Mouse (Mus musculus) frontal cortex, postnatal 36 days (tissue): ENCODE data around the gene Nell2.

ENCODE experiments used
- DNase-seq, 2 experiments: peaks; one replicate each; pipeline ENCODE4 v3.0.0; 2022; ENCODE audit warnings: low spot score in 2 of 2

Nell2 gene

DNA sequence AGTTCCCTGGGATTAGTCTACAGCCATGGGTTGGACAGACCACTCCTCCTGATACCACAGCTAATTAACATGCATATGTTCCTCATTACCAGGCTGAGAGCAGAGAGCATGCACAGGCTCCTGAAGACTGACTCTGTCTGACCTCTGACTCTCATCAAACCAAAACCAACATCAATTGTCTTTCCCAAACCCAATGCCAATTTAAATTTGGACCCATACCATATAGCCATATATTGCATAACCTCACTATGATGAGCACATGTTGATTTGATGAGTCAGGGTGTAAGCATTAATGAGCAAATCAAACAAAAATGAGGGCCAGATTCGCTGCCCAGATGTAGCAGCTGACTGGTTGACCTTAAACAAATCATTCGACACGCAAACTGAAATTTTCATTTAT, 51.9 kb downstream of the Nell2 start:
- DNase-seq, result no peak

DNA sequence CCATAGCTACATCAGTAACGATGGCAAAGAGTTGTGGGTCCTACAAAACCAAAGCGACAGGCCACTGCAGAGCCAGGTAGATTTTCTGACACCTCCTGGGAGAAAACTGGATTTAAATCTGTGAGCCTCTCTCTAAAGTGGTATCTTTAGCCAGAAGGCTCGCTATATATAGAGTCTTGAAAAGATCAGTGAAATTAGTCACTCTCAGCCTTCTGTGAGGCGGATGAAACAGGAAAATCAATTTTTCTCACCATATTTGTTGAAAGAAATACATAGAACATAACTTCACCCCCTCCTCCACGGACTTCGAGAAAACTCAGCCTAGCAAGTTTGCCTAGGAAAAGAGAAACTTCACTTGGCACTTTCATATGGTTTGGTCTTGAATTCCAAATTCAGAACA, 54.4 kb downstream of the Nell2 start:
- peak in 1 of 2 experiments; percentile 65 for DNase-seq

DNA sequence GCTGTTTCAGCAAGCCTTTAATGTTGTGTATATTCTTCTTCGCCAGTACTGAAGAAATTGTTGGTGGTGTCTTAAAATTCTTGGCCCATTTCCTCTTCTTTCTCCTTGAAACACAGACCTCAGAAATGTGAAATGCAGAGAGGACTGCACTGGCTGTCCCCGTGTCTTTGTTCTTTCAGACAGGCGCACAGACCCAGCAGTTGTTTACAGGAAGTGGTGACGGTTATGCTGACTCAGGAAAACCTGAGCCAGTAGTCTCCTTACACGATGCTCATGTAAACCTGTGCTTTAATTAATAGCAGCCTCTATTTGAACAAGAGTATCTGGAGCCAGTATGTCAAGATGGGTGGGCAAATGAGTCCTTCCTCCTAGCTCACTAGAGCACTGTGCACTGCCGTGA, 61.2 kb downstream of the Nell2 start:
- no peak for DNase-seq

DNA sequence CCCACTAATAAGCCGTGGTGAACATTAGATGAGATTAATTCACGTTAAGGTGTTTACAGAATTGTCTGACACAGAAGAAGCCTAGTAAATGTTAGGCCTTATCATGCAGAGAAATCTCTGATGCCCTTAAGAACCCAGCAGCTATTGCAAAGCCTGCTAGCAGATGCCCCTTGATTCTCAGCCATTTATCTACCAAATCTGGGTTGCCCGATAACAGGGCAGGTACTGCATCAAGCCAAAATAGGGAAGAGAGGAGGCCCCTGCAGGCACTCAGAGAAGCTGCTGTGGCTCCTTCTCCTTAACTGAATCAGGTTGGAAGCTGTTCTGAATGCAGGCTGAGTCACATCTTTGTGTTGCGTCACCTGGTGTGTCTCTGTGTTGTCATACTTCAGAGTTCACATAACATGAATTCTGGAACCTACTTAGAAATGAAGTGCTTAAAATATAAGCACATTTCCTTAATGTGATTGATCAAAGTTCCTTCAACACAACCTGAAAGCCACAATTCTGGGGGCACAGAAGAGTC, 68.3 kb downstream of the Nell2 start:
- no peak for DNase-seq

DNA sequence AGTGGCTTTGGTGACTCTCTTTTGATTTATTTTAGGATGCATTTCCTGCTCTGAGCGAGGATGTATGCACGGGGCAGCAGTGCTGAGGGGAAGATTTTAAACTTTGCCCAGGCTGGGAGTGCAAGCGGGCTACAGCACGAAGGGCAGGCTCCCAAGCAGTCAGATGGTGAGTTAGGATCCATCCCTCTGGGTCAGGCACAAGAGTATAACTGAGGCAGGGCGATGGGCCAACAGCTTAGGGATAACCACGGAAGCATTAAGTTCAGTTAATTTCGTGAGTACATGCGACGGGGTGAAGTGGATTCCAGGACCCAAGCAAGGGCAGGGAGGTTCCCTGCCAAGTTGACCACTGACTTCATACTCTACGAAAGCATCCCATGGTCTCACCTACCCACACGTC, 83.8 kb downstream of the Nell2 start:
- DNase-seq, result no peak

DNA sequence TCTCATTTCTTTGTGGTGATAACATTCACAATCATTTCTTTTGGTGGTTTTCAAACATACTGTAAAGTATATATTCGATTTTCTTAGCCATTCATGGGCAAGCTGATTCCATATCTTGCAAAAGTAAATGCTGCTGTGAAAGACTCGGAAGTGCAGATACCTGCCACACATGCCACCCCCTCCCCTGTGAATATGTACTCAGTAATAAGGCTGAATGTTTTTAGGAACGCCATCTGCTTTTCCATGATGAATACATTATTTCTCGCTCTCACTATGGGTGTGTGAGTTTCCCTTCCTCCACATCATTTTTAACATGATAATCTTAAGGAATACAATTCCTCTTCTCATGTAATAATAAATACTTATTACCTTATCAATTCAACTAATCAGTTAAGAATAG, 90.6 kb downstream of the Nell2 start:
- no peak for DNase-seq

DNA sequence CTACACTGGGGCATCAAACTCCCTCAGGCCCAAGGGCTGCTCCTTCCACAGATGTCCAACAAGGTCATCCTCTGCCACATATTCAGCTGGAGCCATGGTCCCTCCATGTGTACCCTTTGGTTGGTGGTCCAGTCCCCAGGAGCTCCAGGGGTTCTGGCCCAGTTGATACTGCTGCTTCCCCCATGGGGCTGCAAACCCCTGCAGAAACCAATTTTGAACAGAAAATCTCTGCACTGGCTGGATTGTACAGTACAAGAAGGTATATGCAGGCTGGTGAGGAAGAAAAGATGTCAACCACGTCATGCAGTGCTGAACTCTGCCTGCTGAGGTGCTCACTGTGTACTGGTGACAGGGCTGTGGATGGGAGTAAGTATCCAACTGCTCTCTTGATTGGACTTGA, 92.1 kb downstream of the Nell2 start:
- DNase-seq, result no peak

DNA sequence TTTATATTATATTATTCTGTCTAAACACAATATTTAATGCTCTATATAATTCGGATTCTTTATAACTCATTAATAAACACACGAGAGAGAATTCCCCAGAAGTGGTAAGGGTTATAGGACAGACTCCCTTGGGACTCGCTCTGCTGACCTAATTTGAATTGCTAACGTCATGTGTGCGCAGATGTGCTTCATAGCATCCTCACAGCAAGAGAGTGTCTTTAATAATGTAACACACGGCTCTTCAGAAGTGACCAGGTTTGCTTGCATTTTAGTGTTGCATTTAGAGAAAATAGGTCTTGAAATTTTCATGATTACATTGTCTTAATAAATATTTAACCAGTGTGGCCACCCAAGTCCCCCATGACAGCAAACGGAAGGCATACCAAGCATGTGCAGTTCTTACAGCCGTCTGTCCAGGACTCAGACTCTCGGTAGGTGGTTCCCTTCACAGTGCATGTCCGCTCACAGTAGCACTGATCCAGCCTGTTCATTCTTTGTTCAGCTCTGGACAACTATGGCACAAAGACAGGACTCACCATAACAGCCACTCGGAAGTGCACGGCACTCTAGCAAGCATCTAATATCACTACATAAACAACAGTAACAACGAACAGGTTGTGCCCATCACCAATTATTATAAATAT, 97.1 kb downstream of the Nell2 start:
- no peak for DNase-seq

DNA sequence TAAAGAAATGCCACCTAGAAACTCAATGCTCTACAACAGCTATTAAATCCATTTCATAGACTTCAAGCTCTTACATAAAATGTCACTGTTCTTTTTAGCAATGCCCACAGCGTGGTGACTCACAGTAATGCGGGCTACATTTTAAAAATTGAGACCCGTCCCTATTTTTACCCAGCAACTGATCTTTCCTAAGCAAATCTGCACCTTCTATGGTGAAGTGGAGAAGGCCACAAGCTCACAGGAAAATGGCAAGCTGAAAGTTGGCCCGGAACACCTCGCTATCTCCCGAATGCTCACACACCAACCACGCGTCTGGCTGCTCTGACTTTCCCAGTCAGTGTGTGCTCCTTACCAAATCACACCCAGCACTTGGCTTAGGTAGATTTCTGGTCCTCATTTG, 98.4 kb downstream of the Nell2 start:
- DNase-seq, result peak; percentile 46 to 56

DNA sequence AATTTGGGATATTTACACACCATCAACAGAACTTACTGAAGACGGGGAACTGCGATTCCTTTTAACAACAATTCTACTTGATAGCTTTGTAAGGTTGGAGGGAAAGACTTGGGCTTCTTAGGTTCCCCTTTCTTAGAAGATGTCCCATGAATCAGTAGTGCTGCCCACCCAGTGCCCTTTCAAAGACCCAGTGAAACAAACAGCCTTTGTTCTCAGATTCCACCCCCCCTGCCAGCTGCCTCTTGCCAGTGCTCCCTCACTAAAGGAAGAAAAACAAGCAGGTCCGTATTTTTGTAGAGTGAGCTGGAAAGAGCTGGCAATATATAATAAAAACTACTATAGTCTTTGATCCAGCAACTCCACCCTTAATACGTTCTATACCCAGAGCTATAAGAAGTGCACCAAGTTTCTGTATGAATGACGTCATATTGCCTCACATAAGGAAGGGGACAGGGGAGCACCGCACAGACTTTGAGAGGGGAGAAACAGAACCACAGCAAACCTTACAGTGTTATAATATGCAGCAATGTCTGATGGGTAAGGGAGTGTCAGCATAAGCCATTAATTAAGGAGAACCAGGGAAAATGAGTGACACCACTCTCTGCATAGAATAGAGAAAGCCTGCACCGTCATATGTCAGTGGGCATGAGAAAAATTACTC, 100.2 kb downstream of the Nell2 start:
- no peak for DNase-seq

DNA sequence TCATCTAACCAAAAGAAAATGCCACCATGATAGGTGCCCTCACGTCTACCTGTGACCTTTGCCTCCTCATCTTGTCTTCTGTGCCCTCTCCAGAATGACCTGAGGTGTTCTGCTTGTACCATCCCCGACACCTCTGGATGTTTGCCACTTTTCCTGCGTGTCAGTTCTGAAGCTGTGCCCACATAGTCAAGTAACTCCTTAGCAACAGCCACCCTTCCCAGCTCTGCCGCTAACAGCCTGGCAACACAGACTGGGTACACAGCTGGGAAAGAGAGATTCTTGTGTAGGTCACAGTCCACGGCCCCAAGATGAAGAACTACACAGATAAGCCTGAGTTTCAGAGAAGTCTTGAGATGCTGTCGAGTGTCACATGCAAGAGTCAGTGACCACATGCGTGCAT, 103.3 kb downstream of the Nell2 start:
- no peak for DNase-seq

DNA sequence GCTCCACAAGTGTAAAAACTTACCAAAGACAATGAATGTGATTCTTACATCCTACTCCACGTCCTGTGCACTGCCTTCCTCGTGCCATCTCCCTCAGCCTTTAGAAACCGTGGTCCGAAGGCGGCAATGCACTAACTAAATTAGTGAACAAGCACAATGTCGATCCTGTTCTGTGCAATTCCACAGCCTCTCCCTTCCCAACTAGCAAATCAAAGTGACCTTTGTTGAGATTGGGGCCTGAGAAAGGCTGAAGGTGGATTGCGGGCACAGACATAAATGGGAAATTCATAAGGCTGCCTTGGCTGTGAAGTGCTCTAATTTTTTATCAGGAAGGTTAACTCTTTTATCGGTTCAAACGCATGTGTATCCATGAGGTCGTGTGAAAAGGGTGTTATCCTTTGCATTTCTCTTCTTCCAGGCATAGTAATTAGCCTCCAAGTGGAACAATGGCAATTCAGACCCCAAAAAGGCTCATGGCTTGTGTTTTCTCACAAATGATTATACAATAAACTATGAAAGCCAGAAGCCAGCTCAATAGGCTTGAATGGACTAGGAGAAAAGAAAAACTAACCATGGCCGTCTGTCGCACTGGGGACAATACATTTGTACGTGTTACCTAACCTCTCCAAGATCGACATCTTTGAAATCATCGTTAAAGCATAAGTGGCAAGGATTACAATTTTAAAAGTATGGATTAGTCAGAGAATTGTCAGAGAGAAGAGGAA, 106.0 kb downstream of the Nell2 start:
- DNase-seq, result no peak

DNA sequence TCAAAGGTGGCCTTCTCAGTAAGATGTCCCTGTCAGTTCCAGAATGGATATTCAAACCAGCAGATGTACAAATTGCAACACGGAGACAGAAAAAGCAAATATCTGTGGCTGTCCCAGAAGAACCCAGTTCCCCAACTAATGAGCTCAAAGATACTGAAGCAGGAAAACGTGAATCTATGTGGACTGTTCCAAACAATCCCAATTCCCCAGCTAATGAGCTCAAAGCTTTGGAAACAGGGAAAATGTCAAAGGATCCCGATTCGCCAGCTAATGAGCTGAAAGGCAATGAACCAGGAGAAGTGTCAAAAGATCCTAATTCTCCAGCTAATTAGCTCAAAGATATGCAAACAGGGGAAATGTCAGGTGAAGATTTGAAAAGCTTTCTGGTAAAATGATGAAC, 109.7 kb downstream of the Nell2 start:
- DNase-seq, result no peak

DNA sequence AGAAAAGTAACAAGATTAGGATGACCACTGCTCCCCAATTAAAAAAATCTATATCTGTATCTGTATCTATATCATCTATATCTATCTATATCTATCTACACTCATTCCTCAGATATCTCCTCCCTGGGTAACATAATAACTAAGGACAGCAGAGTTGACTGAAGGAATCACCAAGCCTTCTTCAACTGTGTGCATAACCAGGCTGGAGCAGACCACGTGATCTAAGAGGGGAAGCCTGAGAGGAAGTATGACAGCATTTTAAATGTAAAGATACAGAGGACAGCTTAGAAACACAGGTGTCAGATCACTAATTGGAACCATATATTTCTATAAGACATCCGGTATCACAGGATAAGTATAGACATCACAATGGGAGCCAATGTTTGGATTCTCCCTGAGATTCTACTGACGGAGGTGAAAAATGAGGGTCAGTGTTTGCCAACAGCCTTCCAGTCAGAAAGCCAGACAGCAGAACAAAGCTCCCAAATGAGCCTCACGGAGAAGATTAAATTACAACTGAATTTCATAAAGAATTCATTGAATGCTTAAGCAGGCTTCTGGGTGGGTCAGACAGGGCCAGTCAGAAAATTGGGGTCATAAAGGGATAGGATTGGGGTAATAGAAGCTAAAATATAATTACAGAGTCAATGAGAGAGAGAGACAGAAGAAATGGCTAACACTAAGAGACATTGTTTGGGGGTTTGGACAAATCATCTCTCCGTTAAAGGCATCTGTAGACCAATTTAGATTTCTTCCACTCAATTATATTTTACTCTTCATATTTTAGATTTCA, 116.2 kb downstream of the Nell2 start:
- DNase-seq, result no peak

DNA sequence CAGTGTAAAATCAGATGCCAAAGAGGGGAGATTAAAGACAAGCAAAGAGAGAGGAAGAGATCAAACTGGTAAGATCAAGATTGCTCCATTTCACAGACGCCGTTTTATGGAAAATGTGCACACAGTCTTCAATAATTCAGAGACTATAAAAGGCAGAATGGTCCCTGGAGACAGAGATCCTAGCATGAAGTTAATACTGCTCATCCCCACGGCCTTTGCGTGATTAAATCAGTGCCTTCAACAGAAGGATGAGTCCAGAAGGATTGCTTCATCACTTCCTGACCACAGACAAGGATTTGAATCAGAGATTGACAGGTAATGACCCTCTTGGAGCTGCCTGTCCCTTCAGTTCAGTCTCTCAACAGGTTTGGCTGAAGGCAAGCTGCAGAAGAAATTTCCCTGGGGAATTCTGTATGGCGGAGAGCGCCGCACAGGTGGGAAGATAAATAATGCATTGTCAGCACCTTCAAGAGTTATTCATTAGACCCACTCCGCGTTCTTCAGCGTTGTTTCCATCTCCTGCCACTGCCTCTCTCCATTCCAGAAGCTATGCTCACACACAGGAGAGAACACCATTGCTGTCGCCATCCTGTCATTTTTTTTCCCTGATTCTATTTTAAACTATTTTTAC, 118.0 kb downstream of the Nell2 start:
- DNase-seq, result no peak

DNA sequence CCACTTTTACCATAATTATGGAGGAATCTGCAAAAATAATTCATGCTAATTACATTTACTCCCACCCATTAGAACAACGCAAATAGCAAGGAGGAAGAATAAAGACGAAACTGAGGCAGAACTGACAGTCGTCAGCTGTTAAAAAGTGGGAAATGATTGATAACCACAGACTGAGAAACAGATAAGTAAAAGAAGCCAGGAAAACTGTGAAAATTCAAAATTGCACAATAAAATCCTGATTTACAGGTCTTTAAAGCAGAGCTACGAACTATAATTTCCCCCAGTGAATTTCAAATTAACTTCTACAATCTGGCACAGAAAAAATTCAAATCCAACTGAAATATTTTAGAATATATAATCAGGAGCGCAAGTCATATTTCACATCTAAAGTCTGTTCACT, 138.0 kb downstream of the Nell2 start:
- no peak for DNase-seq

DNA sequence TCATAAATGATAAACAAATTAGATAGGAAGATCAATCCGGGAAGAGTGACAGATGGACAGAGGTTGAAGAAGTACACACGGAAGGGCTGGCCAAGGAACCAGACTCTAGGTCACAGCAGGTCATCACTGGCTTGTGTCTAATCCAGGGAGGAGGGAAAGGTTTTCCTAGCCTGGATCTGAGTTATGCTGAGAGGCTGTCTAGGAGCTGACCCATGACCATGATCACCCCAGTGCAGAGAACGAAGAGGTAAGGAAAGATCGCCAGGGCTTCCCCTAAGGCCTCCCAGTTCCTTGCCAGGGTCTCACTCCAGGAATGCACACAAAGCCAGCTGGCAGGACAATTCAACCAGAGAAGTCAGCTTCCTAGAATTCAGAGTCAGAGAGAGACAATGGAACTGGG, 139.4 kb downstream of the Nell2 start:
- DNase-seq, result no peak

DNA sequence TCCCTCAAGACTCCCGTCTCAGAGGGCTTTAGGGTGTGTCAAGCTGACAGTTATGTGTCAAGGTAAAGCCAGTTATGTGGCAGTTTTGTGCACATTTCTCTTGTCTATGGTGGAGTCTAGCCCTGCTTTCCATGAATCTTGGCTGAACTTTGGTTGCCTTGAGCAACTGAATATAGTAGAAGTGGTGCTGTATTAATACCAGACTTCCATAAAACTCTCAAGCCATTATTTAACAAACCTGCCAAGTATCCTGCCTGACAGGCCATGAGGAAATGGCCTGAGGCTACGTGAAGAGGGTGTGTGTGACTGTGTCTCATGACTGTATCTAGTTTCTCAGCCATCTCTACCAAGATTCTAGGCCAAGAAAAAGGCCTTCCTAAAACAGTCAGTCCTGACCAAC, 147.5 kb downstream of the Nell2 start:
- DNase-seq, result no peak

DNA sequence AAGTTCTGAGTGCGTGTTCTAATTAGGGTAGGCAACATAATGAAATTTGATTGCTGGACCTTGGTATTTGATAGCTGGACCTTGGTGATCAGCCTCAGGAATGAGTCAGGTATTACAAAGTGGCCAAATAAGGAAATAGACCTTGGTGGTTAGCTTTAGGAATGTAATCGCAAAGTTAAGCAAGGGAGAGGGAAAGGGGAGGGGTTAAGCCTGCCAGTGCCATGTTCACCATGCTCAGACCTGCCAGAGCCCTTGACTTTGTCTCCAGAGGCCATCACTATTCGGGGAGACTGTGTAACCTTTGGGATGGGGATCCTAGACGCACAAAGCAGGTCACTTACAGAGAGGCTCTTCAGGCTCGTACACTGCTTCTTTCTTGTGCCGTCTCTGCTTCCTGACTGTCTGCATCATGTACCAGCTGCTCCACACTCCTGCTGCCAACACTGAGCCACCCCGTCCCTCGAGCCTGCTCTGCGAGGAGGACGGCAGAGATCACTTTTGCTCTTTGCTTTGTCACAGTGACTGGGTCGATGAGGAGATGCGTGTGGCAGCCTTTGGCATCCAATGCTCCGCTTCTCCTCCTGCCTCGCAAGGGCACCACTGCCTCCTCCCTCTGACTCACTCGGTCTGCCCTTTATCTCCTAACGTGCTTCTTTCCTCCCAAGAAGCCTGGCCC, 157.5 kb downstream of the Nell2 start:
- peak; percentile 53 to 57 for DNase-seq

DNA sequence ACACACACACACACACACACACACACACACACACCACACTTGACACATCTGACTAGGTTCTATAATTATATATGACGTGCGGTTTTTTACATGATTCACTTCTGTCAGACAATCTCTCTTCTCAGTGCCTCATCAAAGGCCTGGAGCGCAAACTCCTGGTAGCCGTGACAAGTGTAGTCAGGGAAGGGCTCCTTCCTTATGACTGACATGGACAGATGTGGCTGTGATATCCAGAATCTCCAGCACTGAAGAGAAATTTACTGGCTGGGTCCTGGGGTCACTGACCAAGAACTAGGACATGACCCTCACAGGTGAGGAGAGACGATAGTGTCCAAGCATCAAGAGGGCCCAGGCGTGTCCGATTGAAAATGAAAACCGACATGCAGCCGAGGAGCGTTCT, 160.2 kb downstream of the Nell2 start:
- no peak for DNase-seq

DNA sequence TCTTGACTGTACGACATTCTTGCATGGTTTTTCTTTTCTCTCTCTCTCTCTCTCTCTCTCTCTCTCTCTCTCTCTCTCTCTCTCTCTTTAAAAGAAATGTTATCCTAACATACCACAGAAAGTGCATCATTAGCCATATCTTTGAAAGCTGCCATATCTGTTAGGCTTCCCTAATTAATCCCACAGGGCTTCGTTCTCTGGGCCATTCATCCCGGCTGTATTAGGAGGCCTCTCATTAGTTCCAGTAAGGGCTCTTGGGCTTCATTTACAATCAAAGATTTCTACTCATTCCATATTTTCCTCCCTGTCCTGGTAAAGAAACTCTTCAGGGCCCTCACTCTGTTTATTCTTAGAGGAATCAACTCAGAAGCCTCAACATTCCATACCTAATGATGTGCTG, 161.9 kb downstream of the Nell2 start:
- no peak for DNase-seq
